Mouse (Mus musculus): ENCODE measurements around the gene Heatr4.

DNA sequence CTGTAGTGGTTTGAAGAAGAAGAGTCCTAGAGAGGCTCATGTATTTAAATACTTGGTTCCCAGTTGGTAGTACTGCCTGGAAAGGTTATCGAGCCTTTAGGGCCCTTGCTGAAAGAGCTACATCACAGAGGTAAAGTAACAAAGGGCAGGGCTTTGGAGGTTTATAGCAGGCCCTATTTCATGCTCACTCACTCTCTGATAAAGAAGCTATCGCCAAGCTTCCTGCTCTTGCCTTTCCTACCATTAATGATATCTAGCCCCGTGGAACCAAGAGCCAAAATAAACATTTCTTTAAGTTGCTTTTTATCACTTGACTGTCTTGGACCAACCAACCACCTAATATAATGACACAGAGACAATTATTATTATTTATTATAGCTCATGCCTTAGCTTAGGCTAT, 15.8 kb upstream of the Heatr4 start:
- TF ChIP-seq GATA1 (IDR thresholded peaks at IDR 0.05; ENCODE audit: borderline replicate concordance, low read length) (no peak), FLI1 (IDR thresholded peaks at IDR 0.05; ENCODE audit: low read length) (no peak)

Data from megakaryocyte, embryonic 14.5 days (primary cell).